Mouse (Mus musculus): ENCODE measurements at regions not wholly inside any gene's neighbourhood (a gene's known extent, or its start where the extent isn't known, plus 50 kb on each side); places are given as distances from the start of the nearest gene placed in this dataset.

DNA sequence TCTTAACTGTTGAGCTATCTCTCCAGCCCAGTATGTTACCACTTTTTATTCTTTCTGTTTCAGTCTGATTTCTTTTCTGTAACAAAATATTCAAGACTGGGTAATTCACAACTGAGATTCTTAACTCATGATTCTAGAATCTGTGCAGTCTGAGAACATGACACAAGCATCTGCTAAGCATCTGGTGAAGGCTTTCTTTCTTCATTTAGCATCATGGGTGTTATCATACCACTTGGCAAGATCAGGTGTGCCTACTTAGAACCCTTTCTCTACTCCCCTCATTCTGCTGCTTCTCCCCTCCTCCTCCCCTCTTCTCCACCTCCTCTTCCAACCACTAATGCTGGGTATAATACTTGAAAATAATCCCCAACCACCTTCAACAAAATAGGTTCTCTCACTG, 62.1 kb upstream of the Pfn2 start:
- TF ChIP-seq POLR2A (IDR thresholded peaks at IDR 0.05; ENCODE audit: extremely low read depth, insufficient read depth, low read length) (no peak), CTCF (IDR thresholded peaks at IDR 0.05; ENCODE audit: extremely low read depth, insufficient read depth, low read length) (no peak)
